Mouse (Mus musculus) hindbrain, embryonic 12.5 days (tissue): Measurements from ENCODE around the gene Ntm. TPM values are rescaled to one million over a fixed set of nuclear protein-coding genes. Genes with fewer than 3 reads are reported as not detected.

Experiments
- ATAC-seq: fragments of 200-750 bp; cut with Nextera tagmentation; 2 replicates; pipeline ENCODE4 v1.8.0; 2017; ENCODE audit warnings: moderate TSS enrichment; ENCODE audit not compliant: low FRiP score
- H3K27ac ChIP-seq: fragments of 300-500 bp; sonication (generic); 2 replicates; pipeline ENCODE4 v1.5.1; 2016; ENCODE audit warnings: mild to moderate bottlenecking
- H3K27me3 ChIP-seq: fragments of 300-500 bp; sonication (generic); 2 replicates; pipeline ENCODE4 v1.6.1; 2016; ENCODE audit warnings: mild to moderate bottlenecking
- H3K36me3 ChIP-seq: fragments of 300-500 bp; sonication (generic); 2 replicates; pipeline ENCODE4 v1.6.1; 2016; ENCODE audit warnings: mild to moderate bottlenecking
- H3K4me1 ChIP-seq: fragments of 300-500 bp; sonication (generic); 2 replicates; pipeline ENCODE4 v1.6.1; 2016
- H3K4me2 ChIP-seq: fragments of 300-500 bp; sonication (generic); replicated peaks from 2 replicates; pipeline ENCODE4 v1.6.1; 2016; ENCODE audit warnings: mild to moderate bottlenecking
- H3K4me3 ChIP-seq: fragments of 300-500 bp; sonication (generic); 2 replicates; pipeline ENCODE4 v1.5.1; 2016; ENCODE audit warnings: mild to moderate bottlenecking
- H3K9ac ChIP-seq: fragments of 300-500 bp; sonication (generic); 2 replicates; pipeline ENCODE4 v1.6.1; 2016; ENCODE audit warnings: mild to moderate bottlenecking, moderate library complexity
- H3K9me3 ChIP-seq: fragments of 300-500 bp; sonication (generic); replicated peaks from 2 replicates; pipeline ENCODE4 v1.6.1; 2016; ENCODE audit warnings: mild to moderate bottlenecking
- WGBS: fragments of 180-500 bp; shearing (Covaris S2); methylation state at CpG from one replicate; pipeline ENCODE4 v1.1.7; 2016; 5-methylcytosine and 5-hydroxymethylcytosine counted together
- polyA plus RNA-seq: library from polyadenylated mRNA; unstranded; fragments of >200 nt; fragmentation: Nextera tagmentation; extraction: Ambion mirVana; gene quantifications from 2 replicates; pipeline ENCODE4 v1.2.1, GENCODE M21; 2016

Gene Ntm
- polyA plus RNA-seq, 1 experiment from 2014 or later = 61.3 TPM

DNA sequence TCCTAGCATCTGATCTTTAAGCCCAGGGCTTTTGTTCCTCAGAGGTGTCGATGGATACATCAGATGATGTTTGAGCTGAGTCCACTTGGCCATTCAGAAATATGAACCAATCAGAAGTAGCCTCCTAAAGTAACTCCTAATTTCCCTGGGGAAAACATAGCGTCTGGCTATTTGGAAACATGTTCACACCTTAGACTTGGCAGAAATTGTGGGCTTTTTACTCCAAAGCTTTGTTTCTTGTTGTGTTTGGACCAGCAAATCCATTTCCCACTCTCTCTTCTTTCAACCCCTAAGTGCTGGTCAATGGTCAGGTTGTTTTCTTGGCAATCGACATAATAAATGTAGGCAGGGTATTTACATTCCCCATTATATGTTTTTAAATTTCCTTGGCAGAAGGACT lies 230.0 kb downstream of the Ntm start:
- Histone ChIP-seq H3K27me3 (no peaks in the 10 kb centered on the region), H3K4me2 (no peak overlapping the region), H3K4me1 (peaks cover 3% of the 10 kb centered on the region; the same call in 1 of the 2 replicates), H3K4me3 (no peak overlapping the region), H3K9me3 (no peaks in the 10 kb centered on the region), H3K36me3 (no peaks in the 10 kb centered on the region), H3K27ac (no peak overlapping the region), H3K9ac (no peak overlapping the region)
- 82% methylated on average over 3 of the region's 3 CpGs for WGBS
- no peak for ATAC-seq

DNA sequence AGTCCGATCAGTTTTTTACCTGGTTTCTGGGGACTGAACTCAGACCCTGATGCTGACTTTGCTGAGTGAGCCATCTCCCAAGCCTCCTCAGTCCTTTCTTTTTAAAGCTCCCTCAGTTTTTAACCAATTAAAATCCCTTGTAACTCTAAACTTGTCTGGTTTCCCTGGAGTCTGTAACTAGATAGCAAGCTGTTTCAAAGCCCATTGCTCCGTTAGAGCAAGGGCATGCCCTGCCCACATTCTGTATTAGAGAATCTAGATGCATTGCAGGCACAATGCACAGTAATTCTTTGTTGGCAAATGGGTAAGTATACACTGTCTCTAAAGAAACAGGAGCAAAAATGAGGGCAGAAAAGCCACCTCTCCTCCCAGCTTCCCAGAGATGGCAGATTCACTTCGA lies 231.3 kb downstream of the Ntm start:
- Histone ChIP-seq H3K9me3 (no peaks in the 10 kb centered on the region), H3K4me2 (no peak overlapping the region), H3K27me3 (no peaks in the 10 kb centered on the region), H3K4me1 (peaks cover 10% of the 10 kb centered on the region), H3K4me3 (no peak overlapping the region), H3K27ac (no peak overlapping the region), H3K9ac (no peak overlapping the region), H3K36me3 (no peaks in the 10 kb centered on the region)
- no peak for ATAC-seq
- 69% methylated on average over 3 of the region's 3 CpGs for WGBS

DNA sequence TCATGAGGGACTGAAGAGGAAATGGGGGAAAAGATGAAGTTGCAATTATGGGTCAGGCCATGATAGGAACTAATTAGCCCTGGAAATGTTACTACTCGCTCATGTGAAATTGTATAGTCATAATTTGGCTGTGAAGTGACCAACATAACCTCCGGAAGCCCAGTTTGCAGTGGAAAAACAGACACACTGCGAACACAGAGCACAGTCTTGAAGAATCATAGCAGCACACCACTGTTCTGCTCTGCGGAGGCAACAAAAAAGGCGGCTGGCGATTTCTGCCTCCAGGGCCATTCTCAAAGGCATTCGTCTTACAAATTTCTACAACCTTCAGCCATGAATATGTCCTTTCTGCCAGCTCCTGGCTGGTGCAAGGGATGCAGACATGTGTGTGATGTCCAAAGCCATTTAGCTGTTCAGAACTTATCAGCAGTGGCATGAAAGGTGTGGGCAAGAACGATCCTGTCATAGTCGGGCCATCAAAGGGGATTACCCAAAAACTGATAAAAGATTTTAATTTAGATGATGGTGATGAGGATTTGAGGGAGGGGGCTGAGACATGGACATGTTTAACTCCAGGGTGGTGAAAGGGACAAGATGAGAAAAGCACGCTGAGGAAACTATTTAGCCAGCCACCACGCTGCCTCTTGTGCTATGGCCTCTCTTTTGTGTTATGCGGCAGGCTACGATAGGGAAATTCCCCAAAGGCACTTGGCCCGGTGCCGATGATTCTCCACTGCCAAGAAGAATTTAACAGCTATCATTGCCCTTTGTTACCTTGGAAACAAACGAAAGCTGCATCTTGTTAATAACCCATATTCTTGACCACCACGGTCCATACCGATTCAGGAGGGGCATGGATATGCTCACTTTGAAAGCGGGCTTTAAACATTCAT lies 235.2 kb downstream of the Ntm start:
- Histone ChIP-seq H3K27me3 (no peaks in the 10 kb centered on the region), H3K4me2 (no peak overlapping the region), H3K9ac (no peak overlapping the region), H3K4me1 (peaks cover 10% of the 10 kb centered on the region), H3K36me3 (no peaks in the 10 kb centered on the region), H3K4me3 (no peak overlapping the region), H3K27ac (peak overlapping the region; percentile 37; the same call in 1 of the 2 replicates), H3K9me3 (no peaks in the 10 kb centered on the region)
- 0 out of 2 replicates have a peak, but pooled peaks have one; percentile 52 for ATAC-seq
- 66% methylated on average over 19 of the region's 19 CpGs for WGBS

DNA sequence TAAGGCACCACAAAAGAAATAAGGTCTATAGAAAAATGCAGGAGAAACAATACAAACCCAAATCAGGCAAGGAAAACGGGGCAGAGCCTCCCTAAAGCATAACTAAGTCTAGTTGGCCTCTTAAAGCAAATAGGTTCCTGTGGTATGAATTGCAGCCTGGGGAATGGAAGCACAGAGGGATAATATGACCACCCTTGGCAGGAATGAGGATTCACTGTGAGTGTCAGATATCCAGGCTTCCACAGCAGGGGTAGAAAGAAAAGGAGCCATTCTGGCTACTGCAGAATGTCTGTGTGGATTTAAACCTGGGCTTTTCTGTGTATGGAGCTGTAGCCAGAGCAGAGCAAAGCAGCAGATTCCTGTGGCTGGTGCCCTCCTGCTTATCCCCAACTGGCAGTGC lies 241.5 kb downstream of the Ntm start:
- no peak overlapping the region for H3K9ac ChIP-seq
- H3K27me3 ChIP-seq = no peaks in the 10 kb centered on the region
- H3K27ac ChIP-seq = no peak overlapping the region
- 43% methylated on average over 1 of the region's 1 CpGs for WGBS
- H3K36me3 ChIP-seq = no peaks in the 10 kb centered on the region
- ATAC-seq = no peak
- H3K4me3 ChIP-seq = no peak overlapping the region
- H3K4me2 ChIP-seq = no peak overlapping the region
- H3K9me3 ChIP-seq = no peaks in the 10 kb centered on the region
- H3K4me1 ChIP-seq = no peaks in the 10 kb centered on the region; the same call in 1 of the 2 replicates

DNA sequence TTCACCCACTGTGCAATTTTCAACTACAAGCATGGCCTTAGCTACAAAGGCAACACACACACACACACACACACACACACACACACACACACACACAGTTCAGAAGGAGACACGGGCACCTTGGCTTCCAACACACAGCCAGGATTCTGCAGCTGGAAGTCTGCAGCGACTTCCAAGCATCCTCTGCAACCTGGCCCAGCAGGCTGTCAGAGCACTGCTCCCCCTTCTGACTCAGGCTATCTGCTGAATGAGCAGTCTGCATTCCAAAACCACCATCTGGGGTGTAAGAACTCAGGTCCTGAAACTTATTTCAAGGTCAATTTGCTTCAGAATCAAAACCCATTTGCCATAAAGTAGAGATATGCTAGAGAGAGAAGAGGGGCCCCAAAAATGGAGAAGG lies 246.1 kb downstream of the Ntm start:
- no peak for ATAC-seq
- no peak overlapping the region for H3K4me2 ChIP-seq
- 48% methylated on average over 2 of the region's 2 CpGs for whole genome bisulfite sequencing
- H3K9me3 ChIP-seq = no peaks in the 10 kb centered on the region
- H3K27ac ChIP-seq = no peak overlapping the region
- H3K4me1 ChIP-seq = no peaks in the 10 kb centered on the region
- H3K27me3 ChIP-seq = no peaks in the 10 kb centered on the region
- no peaks in the 10 kb centered on the region for H3K36me3 ChIP-seq
- H3K4me3 ChIP-seq = no peak overlapping the region
- H3K9ac ChIP-seq = no peak overlapping the region

DNA sequence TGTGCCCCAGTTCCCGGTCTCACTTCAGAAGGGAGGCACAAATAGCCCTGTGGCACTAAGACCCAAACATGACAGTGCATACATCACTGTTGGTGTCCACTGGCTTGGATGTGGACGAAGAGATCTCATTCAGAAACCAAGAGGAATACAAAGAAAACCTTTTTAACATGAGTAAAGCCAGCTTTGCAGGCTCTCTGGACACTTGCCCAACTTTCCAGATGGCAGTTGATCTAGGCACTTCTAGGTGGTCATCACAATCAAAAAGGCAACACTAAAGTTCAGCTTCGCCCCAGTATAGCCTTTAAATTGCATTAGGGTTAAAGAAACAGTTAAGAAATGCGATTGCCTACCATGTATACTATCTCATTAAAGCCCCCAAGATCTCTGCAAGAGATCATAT lies 264.7 kb downstream of the Ntm start:
- H3K4me2 ChIP-seq = no peak overlapping the region
- no peaks in the 10 kb centered on the region for H3K36me3 ChIP-seq
- H3K27me3 ChIP-seq = no peaks in the 10 kb centered on the region
- no peak overlapping the region for H3K27ac ChIP-seq
- ATAC-seq = no peak
- H3K4me3 ChIP-seq = no peak overlapping the region
- H3K9me3 ChIP-seq = no peaks in the 10 kb centered on the region
- no peak overlapping the region for H3K9ac ChIP-seq
- 81% methylated on average over 4 of the region's 4 CpGs for WGBS
- peaks cover 9% of the 10 kb centered on the region; the same call in 1 of the 2 replicates for H3K4me1 ChIP-seq

DNA sequence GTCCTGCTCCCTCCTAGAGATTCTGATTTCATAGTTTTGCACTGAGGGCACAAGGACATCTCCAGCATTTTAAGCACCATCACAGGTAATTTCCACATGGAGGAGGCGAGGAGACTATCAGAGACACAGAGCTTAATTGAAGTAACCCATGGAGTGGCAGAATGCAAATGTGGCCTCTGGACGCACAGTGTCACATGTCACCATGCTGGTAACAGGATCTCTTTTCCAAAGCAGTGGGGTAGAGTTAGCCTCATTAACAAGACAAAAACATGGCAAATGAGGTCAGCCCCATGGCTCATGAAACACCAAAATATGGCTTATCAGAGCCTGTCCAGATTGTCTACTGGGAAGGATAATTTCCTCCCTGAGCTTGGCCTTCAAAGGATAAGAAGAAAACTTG lies 268.8 kb downstream of the Ntm start:
- Histone ChIP-seq H3K4me2 (no peak overlapping the region), H3K36me3 (no peaks in the 10 kb centered on the region), H3K9me3 (no peaks in the 10 kb centered on the region), H3K9ac (no peak overlapping the region), H3K4me1 (peaks cover 9% of the 10 kb centered on the region; the same call in 1 of the 2 replicates), H3K4me3 (no peak overlapping the region), H3K27me3 (no peaks in the 10 kb centered on the region), H3K27ac (no peak overlapping the region)
- no peak for ATAC-seq
- WGBS = 26% methylated on average over 2 of the region's 2 CpGs

DNA sequence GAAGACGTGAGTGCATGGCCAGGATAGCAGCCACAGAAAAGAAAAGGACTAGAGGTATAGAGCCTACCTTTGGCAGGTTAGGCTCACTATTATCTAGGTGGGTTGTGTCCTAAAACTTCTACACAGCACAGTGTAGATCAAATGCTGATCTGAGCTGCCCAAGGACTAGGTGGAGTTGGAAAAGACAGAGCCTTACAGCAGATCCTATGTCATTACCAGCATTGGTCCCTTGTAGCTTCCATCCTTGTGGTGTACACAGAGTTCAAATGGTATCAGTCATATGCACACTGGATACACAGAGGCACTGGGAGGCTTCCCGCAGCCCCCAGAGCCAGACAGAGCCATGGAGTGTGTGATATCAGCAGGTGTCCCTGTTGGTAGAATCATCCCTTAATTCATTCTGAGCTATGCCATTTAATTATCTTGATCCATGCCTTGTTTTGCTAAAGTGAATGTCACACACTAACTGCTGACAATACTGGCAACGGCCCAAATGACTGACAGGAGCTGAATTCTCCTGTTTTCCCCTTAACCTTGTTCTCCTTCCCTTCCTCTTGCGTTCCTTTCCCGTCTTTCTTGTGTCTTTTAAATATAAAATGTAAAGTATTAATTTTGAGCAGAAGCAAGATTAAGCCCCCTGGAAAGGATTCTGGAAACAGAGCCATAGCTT lies 271.6 kb downstream of the Ntm start:
- peaks cover 9% of the 10 kb centered on the region; the same call in 1 of the 2 replicates for H3K4me1 ChIP-seq
- H3K27me3 ChIP-seq = no peaks in the 10 kb centered on the region
- WGBS = 83% methylated on average over 5 of the region's 5 CpGs
- no peaks in the 10 kb centered on the region for H3K36me3 ChIP-seq
- no peak overlapping the region for H3K4me2 ChIP-seq
- H3K9ac ChIP-seq = no peak overlapping the region
- no peak overlapping the region for H3K27ac ChIP-seq
- H3K4me3 ChIP-seq = no peak overlapping the region
- no peaks in the 10 kb centered on the region for H3K9me3 ChIP-seq
- no peak for ATAC-seq

DNA sequence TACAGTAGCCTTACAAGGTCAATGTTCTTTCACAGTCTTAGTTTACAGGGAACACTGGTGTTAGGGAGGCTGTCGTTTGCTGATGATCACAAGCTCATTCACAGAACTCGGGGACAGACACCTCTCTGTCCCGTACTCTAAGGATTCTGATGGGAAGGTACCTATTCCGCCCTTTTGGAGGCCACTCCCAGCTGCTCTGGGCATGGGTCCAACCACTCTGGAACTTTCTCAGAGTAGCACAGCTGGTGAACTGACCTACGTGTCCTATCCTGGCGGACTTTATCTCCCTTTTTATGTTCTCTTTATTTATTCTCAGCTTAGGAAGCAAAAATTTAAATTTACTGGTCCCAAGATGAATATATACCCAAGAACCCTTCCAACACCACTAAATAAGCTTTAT lies 280.7 kb downstream of the Ntm start:
- 76% methylated on average over 6 of the region's 6 CpGs for WGBS

DNA sequence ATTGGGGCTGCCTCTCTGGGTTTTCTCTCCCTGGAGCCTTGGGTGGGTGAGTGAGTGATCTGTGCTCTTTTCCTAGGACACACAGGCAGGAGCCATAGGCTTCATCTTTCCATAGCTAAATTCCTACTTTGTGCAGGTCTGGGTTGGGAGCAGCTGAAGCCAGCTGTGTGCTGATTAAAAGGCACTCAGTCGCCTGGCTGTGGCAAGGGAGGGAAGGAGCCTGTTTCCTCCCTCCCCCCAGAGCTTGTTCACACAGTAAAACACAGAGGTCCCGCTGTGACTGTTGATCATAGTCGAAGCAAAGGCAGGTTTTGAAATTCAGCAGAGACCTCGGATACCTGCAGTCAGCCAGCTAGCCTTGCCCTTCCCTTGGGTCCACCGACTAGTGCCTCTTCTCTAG lies 282.3 kb downstream of the Ntm start:
- no peak for ATAC-seq
- 0 out of 2 replicates have a peak, but pooled peaks cover 7% of the 10 kb centered on the region for H3K4me1 ChIP-seq
- no peaks in the 10 kb centered on the region for H3K36me3 ChIP-seq
- H3K27ac ChIP-seq = no peak overlapping the region
- H3K4me2 ChIP-seq = no peak overlapping the region
- no peaks in the 10 kb centered on the region for H3K9me3 ChIP-seq
- H3K4me3 ChIP-seq = no peak overlapping the region
- 15% methylated on average over 5 of the region's 5 CpGs for WGBS
- H3K9ac ChIP-seq = no peak overlapping the region
- no peaks in the 10 kb centered on the region for H3K27me3 ChIP-seq

More for the DNA sequence above, 280.7 kb downstream of the Ntm start:
- Histone ChIP-seq H3K9ac (no peak overlapping the region), H3K36me3 (no peaks in the 10 kb centered on the region), H3K27me3 (no peaks in the 10 kb centered on the region), H3K4me1 (0 out of 2 replicates have a peak, but pooled peaks cover 7% of the 10 kb centered on the region), H3K4me2 (no peak overlapping the region), H3K9me3 (no peaks in the 10 kb centered on the region), H3K4me3 (no peak overlapping the region), H3K27ac (no peak overlapping the region)
- no peak for ATAC-seq

DNA sequence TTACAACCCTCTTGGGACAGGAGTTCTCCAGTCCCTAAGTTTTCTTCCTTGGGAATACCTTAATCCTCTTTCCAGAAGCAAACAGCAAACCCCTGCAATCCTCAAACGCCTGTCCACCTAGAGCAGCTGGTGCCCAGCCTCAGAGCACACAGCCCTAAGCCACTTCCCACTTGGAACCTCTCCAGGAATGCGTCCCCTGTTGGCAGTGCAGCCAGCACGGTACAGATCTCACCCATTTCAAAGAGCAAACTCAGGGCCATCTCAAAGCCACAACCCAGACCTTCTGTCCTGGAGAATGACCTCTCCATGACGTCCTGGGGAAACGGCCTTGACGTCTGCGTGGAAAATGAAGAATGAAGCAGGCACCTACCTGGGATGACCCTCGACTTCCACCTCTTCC lies 289.0 kb downstream of the Ntm start:
- no peak overlapping the region for H3K4me2 ChIP-seq
- WGBS = 63% methylated on average over 8 of the region's 8 CpGs
- H3K4me1 ChIP-seq = no peaks in the 10 kb centered on the region

DNA sequence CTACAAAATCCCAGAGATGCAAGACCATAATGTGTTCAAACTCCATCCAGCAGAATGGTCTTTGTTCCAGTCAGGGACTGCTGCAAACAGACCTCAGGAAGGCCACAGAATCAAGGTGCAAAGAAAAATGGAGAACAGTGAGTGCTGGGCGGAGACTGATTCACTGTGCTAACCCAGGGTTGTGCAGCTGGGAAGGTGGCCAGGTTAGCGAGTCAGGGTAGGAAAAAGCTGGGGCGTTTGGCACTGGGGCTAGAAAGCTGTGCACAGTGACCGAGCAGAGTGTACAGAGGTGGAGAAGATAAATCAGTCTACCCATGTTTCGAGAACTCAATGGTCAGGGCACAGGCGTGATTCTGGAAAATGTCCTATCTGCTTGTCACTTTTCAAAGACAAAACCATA lies 291.1 kb downstream of the Ntm start:
- no peaks in the 10 kb centered on the region for H3K27me3 ChIP-seq
- ATAC-seq = no peak
- H3K9ac ChIP-seq = no peak overlapping the region
- no peaks in the 10 kb centered on the region for H3K9me3 ChIP-seq
- no peak overlapping the region for H3K4me2 ChIP-seq
- H3K4me3 ChIP-seq = no peak overlapping the region
- H3K4me1 ChIP-seq = no peaks in the 10 kb centered on the region
- no peaks in the 10 kb centered on the region for H3K36me3 ChIP-seq
- 92% methylated on average over 6 of the region's 6 CpGs for WGBS
- H3K27ac ChIP-seq = no peak overlapping the region

More for the DNA sequence above, 289.0 kb downstream of the Ntm start:
- no peak for ATAC-seq
- no peaks in the 10 kb centered on the region for H3K27me3 ChIP-seq
- no peak overlapping the region for H3K27ac ChIP-seq
- no peaks in the 10 kb centered on the region for H3K9me3 ChIP-seq
- H3K9ac ChIP-seq = no peak overlapping the region
- no peak overlapping the region for H3K4me3 ChIP-seq
- no peaks in the 10 kb centered on the region for H3K36me3 ChIP-seq
